Mouse (Mus musculus) left cerebral cortex, postnatal 25 days (tissue): ENCODE measurements around the gene Tns1. TPM values are rescaled to one million over a fixed set of nuclear protein-coding genes. Genes with fewer than 3 reads are reported as not detected.

Experiments
- DNase-seq, 2 experiments: peaks; one replicate each; pipeline ENCODE4 v3.0.0; 2022; ENCODE audit warnings: low spot score in 2 of 2, mixed read lengths in 1 of 2
- intact Hi-C: fragments of 180-260 bp; cut with DNase I; formaldehyde crosslinking; loops from one replicate; pipeline ENCODE4 v1.15.1; 2025
- total RNA-seq, 2 experiments: library from RNA; stranded (reverse); gene quantifications; 2 replicates each; pipeline ENCODE4 v1.2.3; 2021

Tns1 gene
- total RNA-seq, 2 experiments from 2014 or later: 35.1 to 40.3 TPM

DNA sequence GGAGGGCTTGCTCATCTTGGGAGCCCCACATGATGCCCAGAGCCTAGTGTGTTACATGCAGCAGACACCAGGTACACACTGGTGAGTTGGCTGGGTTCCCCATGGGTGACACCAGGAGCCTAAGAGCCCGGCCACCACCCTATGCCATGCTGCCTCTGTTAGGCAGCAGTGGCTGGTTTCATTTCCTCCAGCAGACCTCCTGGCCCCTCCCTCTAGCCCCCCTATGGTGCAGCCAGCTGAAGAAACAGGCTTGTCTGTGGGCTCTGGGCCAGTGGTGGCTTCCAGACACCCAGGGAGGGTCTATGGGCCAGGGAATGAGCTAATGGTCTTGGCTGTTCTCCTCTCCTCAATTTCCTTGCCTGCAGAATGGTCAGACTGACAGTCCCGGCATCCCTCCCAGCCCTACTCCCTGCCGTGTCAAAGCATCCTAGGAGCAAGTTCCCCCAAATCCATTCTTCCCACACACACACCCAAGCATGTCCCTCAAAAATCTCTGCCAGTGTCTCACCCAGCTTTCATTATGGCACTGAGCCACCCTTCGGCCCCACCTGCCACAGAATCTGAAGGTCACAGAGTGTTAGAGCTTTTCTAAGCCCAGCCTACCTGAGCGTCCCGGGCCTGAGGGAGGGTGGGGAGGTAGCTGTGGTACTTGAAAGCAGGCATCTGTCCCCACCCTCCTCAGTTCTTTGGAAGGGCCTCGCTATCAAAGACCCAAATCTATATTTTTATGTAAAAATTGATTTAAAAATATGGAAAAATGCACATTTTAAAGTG lies 29.6 kb downstream of the Tns1 start:
- peak in 1 of 2 experiments; percentile 12 for DNase-seq
- intact Hi-C loops: no loop called here

DNA sequence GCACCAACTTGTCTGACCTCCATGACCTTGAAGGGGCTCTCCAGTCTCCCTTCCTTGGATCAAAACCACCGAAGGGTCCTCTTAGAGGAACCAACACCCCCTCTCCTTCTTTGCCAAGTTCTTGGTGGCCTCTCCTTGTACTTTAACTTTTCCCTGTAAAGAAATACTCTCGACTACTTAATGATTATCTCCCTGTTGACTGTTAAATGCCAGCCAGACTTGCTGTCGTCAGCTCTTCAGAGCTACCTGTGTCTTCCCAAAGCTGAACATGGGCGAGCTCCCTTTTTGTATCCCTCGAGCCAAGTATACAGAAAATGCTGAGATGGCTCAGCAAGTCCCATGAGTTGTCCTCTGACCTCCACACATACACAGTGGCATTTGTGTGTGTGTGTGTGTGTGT lies 30.8 kb downstream of the Tns1 start:
- no peak for DNase-seq
- intact Hi-C loops: no loop called here

- intact Hi-C loops: no loop called here
- no peak for DNase-seq
Observed at GRCm38 (mm10) chr1:74092242-74092641, 32.0 kb downstream of the Tns1 start.

DNA sequence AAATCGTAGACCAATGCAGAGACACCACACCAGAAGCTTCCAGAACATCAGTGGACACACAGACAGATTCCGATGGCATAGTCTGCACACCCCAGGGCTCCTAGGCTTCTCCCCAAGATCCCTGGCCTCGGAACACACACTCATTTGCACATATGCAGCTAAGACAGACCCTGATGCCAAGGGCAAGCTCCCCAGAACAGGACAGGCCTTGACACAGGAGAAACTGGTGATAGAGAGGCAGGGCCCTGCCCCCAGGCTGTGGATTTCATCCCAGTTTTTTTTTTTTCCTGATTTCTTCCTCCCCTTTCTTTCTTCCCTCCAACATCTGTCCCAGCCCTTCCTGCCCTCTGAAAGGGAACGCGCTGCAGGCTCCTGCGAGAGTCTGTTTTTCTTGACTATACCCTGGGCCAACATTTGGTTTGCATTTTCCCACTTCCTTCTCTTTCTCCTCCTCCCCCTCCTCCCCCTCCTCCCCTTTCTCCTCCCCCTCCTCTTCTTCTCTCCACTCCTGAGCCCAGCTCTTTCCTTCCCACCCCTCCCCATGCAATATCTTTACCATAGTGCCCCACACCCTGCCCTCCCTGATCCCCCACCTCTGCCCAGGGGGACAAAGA lies 32.5 kb downstream of the Tns1 start:
- no peak for DNase-seq
- intact Hi-C loops: no loop called here

DNA sequence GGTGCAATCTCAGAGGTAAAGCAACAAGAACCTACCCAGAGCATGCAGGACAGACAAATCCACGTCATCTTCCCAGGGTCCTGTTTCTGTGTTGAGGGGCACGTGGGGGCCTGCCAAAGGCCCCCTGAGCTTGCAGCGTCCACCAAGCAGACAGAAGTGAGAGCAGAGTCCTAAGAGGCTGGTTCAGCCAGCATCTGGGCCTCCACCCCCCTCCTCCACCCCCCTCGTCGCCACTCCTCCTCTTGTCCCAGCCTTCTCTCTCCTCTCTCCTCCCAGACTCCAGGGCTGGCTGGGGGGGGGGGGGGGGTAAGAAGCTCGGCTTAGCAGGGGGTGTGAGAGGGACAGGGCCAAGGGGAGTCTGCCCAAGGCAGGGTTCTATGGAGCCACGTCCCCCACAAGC lies 33.1 kb downstream of the Tns1 start:
- no peak for DNase-seq
- intact Hi-C loops: no loop called here

GRCm38 (mm10) chr1:74090329-74090728 lies 33.9 kb downstream of the Tns1 start:
- DNase-seq: no peak
- intact Hi-C loops: no loop called here

DNA sequence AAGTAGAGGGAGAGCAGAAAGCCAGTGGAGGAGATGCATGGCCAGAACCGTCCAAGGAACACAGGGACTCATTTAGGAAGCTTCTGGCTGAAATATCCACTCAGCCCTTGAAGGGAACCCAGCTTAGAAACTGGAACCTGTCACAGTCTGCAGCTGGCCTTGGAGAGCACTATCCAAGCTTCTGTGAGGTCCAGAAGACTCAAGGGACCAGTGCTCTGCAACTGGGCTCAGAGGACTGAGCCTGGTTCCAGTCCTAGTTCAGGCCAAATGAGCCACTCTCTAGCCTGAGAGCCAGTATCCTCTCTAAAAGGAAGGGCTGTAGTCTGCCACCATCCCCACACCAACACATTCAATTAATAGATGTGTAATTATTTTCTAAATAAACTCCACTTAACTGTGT lies 35.7 kb downstream of the Tns1 start:
- DNase-seq: no peak
- intact Hi-C loops: no loop called here

- intact Hi-C loops: no loop called here
- DNase-seq: no peak
Observed at GRCm38 (mm10) chr1:74085566-74085965, 38.7 kb downstream of the Tns1 start.

GRCm38 (mm10) chr1:74084752-74085151 lies 39.5 kb downstream of the Tns1 start:
- no peak for DNase-seq
- intact Hi-C loops: no loop called here

DNA sequence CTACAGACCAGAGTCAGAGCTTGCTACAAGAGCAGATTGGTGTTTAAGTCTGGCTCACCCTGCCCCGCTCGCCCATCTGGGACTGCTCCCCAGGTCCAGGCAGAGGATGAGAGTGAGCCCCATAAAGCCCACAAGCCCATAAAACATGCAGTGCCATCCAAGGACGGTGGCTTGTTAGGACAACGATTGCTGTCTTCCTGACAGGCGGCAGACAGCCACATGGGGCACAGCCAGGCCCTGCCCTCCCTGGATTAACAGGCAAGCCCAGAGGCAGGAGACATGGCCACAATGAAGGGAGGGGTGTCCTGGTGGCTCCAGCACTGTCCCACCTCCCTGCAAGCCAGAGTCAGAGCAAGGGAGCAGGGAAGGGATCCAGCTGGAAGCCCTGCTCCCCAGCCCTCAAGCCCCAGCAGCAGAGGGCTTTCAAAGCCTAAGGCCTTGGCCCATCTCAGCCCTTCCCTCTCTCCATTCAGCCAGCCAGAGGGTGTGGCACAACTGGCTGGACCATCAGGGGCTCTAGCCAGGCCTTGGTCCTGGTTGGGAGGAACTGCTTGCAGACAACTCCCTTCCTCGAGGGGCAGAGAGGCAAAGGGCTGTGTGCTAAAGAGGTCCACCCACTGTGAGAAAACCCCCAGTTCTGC lies 40.1 kb downstream of the Tns1 start:
- intact Hi-C loops: no loop called here
- no peak for DNase-seq

GRCm38 (mm10) chr1:74082841-74083463 lies 41.3 kb downstream of the Tns1 start:
- intact Hi-C loops: no loop called here
- DNase-seq: no peak

- DNase-seq: peak; percentile 12 to 71
- intact Hi-C loops: no loop called here
Observed at GRCm38 (mm10) chr1:74081573-74081989, 42.7 kb downstream of the Tns1 start.

DNA sequence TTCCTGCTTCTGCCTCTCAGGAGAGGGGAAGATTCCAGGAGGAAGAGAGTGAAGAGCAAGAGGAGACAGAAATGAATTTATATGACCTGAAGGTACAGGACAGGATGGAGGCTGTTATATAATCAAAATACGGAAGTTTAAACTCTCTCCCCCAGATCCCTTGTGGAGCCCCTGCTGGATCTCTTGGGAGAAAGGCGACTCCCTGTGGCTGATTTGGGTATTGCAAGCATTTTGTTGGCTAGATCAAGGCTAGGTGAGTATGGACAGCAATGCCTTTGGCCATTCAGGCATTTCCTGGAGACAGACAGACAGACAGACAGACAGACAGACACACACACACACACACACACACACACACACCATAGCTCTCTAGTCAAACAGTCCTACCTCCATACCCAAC lies 46.9 kb downstream of the Tns1 start:
- peak; percentile 70 to 74 for DNase-seq
- intact Hi-C loops: loop anchor here (5.0 kb wide), 1 partner anchor 80 kb away; no protein-coding TSS in a partner anchor

DNA sequence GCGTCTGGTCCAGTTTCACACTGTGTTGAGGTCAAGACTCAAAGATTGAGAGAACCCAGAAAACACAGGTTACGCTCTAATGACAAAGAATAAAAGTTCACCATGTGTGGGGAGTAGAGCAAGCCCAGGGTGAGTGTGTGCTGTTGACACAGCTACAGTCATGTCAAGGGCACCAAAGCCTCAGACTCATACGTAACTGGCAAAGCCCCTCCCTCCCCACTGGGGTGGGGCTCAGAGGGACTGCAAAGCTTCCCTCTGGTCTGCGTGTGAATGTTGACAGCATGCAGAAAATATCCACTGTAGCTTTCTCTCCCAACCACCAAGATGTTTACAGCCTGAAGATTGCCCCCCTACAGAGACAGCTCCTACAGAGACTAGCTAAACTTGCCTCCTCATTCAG lies 48.0 kb downstream of the Tns1 start:
- DNase-seq: no peak
- intact Hi-C loops: loop anchor here (5.0 kb wide), 1 partner anchor 79 kb away; no protein-coding TSS in a partner anchor

DNA sequence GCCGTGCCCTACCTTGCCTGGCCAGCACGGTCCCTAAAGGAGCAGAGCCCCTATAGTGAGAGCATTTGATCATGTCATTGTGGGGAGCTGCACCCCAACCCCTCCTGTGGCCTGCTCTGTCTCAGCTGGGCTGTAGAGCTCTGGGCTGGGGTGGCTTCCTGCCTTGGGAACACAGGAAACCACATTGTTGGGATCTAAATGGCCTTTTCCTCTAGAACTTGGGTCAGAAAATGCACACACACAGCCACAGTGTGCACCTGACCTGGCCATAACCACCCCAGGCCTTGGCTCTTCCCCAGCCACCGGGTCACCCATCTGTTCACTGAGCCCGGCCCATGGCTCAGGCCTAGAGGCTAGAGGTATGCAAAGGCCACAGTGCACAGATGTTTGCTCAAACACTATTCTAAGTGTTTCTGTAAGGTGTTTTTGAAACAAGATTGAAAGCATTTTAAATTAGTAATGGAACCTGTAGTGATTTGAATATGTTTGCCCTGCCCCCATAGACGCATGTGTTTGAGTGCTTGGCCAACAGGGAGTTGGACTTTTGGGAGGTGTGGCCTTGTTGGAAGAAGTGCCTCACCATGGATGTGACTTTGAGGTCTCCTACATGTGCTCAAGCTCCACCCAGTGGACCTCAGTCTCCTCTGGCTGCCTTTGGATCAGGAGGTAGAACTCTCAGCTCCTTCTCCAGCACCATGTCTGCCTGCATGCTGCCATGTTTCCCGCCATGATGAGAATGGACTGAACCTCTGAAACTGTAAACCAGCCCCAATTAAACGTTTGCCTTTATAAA lies 49.4 kb downstream of the Tns1 start:
- intact Hi-C loops: loop anchor here (5.0 kb wide), 1 partner anchor 78 kb away; no protein-coding TSS in a partner anchor
- DNase-seq: no peak

GRCm38 (mm10) chr1:74073791-74074190 lies 50.5 kb downstream of the Tns1 start:
- intact Hi-C loops: no loop called here

GRCm38 (mm10) chr1:74070745-74071144 lies 53.5 kb downstream of the Tns1 start:
- intact Hi-C loops: no loop called here
- no peak for DNase-seq

More at GRCm38 (mm10) chr1:74073791-74074190, 50.5 kb downstream of the Tns1 start:
- DNase-seq: no peak

DNA sequence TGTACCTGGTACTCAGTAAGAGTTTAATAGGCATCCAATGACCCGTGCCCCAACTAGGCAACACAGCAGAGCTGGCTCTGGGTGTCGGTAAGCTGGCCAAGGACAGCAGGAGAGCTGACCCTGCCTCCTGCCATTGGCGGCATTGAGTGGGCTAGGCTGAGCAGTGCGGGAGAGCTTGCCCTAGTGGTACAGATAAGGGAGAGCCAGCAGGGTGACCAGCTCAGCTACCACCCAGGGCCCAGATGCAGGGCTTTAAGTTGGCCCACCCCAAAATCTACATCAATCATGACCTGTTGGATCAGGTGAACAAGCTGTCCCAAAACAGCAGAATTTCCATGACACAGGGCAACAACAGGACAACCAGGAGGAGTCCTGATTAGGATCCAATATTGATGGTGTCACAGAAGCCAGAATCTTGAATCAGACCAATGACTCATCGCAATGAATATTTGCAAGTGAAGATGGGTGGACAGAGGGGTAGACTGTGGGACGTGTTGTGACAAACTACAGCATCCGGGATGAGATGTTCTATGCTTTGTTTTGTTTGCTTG lies 54.2 kb downstream of the Tns1 start:
- intact Hi-C loops: no loop called here
- DNase-seq: no peak
